In the genomic region with DNA sequence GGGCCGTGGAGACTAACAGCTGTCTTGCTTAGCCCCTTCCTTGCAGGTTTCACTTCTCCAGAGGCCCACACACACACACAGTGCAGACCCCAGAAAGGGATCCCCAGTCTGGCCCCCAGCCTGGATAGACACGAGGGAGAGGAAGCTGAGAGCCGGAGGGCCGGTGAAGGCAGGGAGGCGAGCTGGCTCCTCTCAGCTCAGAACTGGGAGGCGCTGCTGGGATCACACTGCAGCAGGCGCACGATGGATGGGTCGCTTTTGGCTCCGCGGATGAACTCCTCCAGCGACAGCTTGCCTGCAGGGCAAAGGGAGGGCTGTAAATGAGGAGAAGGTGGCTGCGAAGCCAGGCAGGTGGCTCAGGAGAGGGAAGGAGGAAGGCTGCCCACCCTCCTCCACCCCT, we compare ENCODE assay signal across 13 mouse cellular contexts. TPM values are rescaled to one million over a fixed set of nuclear protein-coding genes. Genes with fewer than 3 reads are reported as not detected.
DNase-seq lines count a peak whose midpoint lies in the region; ATAC-seq and TF ChIP-seq lines count a peak whose summit lies in the region.
"Had no signal": no experiment of that assay in that cellular context is flagged by ENCODE, and none has a peak within 500 bp of the region (broad histone marks: within the 10 kb centered on the region; RNA-seq: fewer than 3 reads in every experiment).

No protein-coding gene starts in this region.

- no peak for ATAC-seq in hindbrain, embryonic 11.5 days (ENCODE audit: low FRiP score)
- ATAC-seq in lung, embryonic 16.5 days (ENCODE audit: low read depth): peak; percentile 8; the same call in 1 of the 2 replicates
- ATAC-seq in hindbrain, embryonic 13.5 days (ENCODE audit: low FRiP score): no peak
- ATAC-seq in neural tube, embryonic 13.5 days (ENCODE audit: low read depth): 0 out of 2 replicates have a peak, but pooled peaks have one; percentile 17
- ATAC-seq: Patski had no signal

- no peaks in the 10 kb centered on the region for H3K36me3 ChIP-seq in hindbrain, embryonic 10.5 days
- H3K36me3 ChIP-seq in hindbrain, embryonic 11.5 days (ENCODE audit: control insufficient read depth, insufficient read depth, low read length): no peaks in the 10 kb centered on the region
- H3K36me3 ChIP-seq in lung, embryonic 16.5 days (ENCODE audit: control insufficient read depth, insufficient read depth, low read length): no peaks in the 10 kb centered on the region
- no peaks in the 10 kb centered on the region for H3K36me3 ChIP-seq in hindbrain, embryonic 13.5 days
- no peaks in the 10 kb centered on the region for H3K36me3 ChIP-seq in neural tube, embryonic 13.5 days
- H3K36me3 ChIP-seq: limb, embryonic 12.5 days; midbrain, embryonic 12.5 days had no signal

- 74% methylated on average over 13 of the region's 13 CpGs for WGBS in hindbrain, embryonic 10.5 days
- WGBS in hindbrain, embryonic 11.5 days: 64% methylated on average over 13 of the region's 13 CpGs
- 29% methylated on average over 13 of the region's 13 CpGs for WGBS in lung, embryonic 16.5 days
- 42% methylated on average over 13 of the region's 13 CpGs for WGBS in lung, adult 2 months
- 46% methylated on average over 13 of the region's 13 CpGs for WGBS in hindbrain, embryonic 13.5 days
- WGBS in neural tube, embryonic 13.5 days: 47% methylated on average over 13 of the region's 13 CpGs

- H3K27ac ChIP-seq in hindbrain, embryonic 10.5 days: peak overlapping the region; percentile 8; the same call in 1 of the 2 replicates
- no peak overlapping the region for H3K27ac ChIP-seq in hindbrain, embryonic 11.5 days (ENCODE audit: low read depth, low read length)
- H3K27ac ChIP-seq in lung, embryonic 16.5 days (ENCODE audit: low read length): no peak overlapping the region
- no peak overlapping the region for H3K27ac ChIP-seq in hindbrain, embryonic 13.5 days
- 0 out of 2 replicates have a peak overlapping the region, but pooled peaks have one; percentile 42 for H3K27ac ChIP-seq in neural tube, embryonic 13.5 days (replicated peaks)
- H3K27ac ChIP-seq: limb, embryonic 12.5 days; midbrain, embryonic 12.5 days had no signal

- H3K4me3 ChIP-seq in hindbrain, embryonic 10.5 days: no peak overlapping the region
- no peak overlapping the region for H3K4me3 ChIP-seq in hindbrain, embryonic 11.5 days (ENCODE audit: low read depth, low read length)
- H3K4me3 ChIP-seq in lung, embryonic 16.5 days (ENCODE audit: low read length): no peak overlapping the region
- no peak overlapping the region for H3K4me3 ChIP-seq in lung, adult 2 months (replicated peaks; ENCODE audit: extremely low read depth, low read depth, low read length)
- no peak overlapping the region for H3K4me3 ChIP-seq in hindbrain, embryonic 13.5 days
- no peak overlapping the region for H3K4me3 ChIP-seq in neural tube, embryonic 13.5 days
- H3K4me3 ChIP-seq: limb, embryonic 12.5 days; midbrain, embryonic 12.5 days had no signal

- DNase-seq in hindbrain, embryonic 10.5 days (ENCODE audit: low spot score): no peak
- no peak for DNase-seq in hindbrain, embryonic 11.5 days (ENCODE audit: low spot score)
- no peak for DNase-seq in lung, adult 2 months
- no peak for DNase-seq in spleen, adult 18-20 months
- DNase-seq: heart, adult 18-20 months; kidney, adult 9 months; lung, adult 18-20 months had no signal

- TF ChIP-seq CTCF in lung, adult 2 months (IDR thresholded peaks at IDR 0.05; ENCODE audit: insufficient read depth, low read length): no peak

- no peak overlapping the region for H3K4me2 ChIP-seq in hindbrain, embryonic 11.5 days (replicated peaks; ENCODE audit: low read depth, low read length)
- H3K4me2 ChIP-seq in lung, embryonic 16.5 days (ENCODE audit: low read depth, low read length): peak overlapping the region; percentile 32
- peak overlapping the region; percentile 15; the same call in 1 of the 2 replicates for H3K4me2 ChIP-seq in hindbrain, embryonic 13.5 days
- H3K4me2 ChIP-seq in neural tube, embryonic 13.5 days: 0 out of 2 replicates have a peak overlapping the region, but pooled peaks have one; percentile 7
- H3K4me2 ChIP-seq: limb, embryonic 12.5 days; midbrain, embryonic 12.5 days had no signal

- H3K9me3 ChIP-seq in hindbrain, embryonic 10.5 days: no peaks in the 10 kb centered on the region
- no peaks in the 10 kb centered on the region for H3K9me3 ChIP-seq in hindbrain, embryonic 11.5 days (ENCODE audit: control insufficient read depth, low read length)
- no peaks in the 10 kb centered on the region; the same call in none of the 2 replicates for H3K9me3 ChIP-seq in lung, embryonic 16.5 days (ENCODE audit: control insufficient read depth, low read length)
- no peaks in the 10 kb centered on the region for H3K9me3 ChIP-seq in hindbrain, embryonic 13.5 days
- H3K9me3 ChIP-seq in neural tube, embryonic 13.5 days: no peaks in the 10 kb centered on the region
- H3K9me3 ChIP-seq: midbrain, embryonic 12.5 days had no signal

- H3K9ac ChIP-seq in hindbrain, embryonic 11.5 days (ENCODE audit: low read depth, low read length): no peak overlapping the region
- H3K9ac ChIP-seq in lung, embryonic 16.5 days (ENCODE audit: low read length): no peak overlapping the region
- peak overlapping the region; percentile 43; the same call in 1 of the 2 replicates for H3K9ac ChIP-seq in hindbrain, embryonic 13.5 days
- 0 out of 2 replicates have a peak overlapping the region, but pooled peaks have one; percentile 22 for H3K9ac ChIP-seq in neural tube, embryonic 13.5 days
- H3K9ac ChIP-seq: limb, embryonic 12.5 days; midbrain, embryonic 12.5 days had no signal

- peaks cover 45% of the 10 kb centered on the region for H3K4me1 ChIP-seq in hindbrain, embryonic 10.5 days (replicated peaks)
- H3K4me1 ChIP-seq in hindbrain, embryonic 11.5 days (replicated peaks; ENCODE audit: control insufficient read depth, insufficient read depth, low read length): peaks cover 3% of the 10 kb centered on the region; the same call in 1 of the 2 replicates
- peaks cover 11% of the 10 kb centered on the region for H3K4me1 ChIP-seq in lung, embryonic 16.5 days (replicated peaks; ENCODE audit: control insufficient read depth, insufficient read depth, low read length)
- no peaks in the 10 kb centered on the region for H3K4me1 ChIP-seq in lung, adult 2 months (ENCODE audit: control insufficient read depth, insufficient read depth, low read length)
- H3K4me1 ChIP-seq in hindbrain, embryonic 13.5 days (replicated peaks): peaks cover 36% of the 10 kb centered on the region
- H3K4me1 ChIP-seq in neural tube, embryonic 13.5 days (replicated peaks): peaks cover 40% of the 10 kb centered on the region

- no peak for TF ChIP-seq POLR2A in lung, adult 2 months (IDR thresholded peaks at IDR 0.05; ENCODE audit: borderline replicate concordance, extremely low read depth, low read depth, low read length)

- H3K27me3 ChIP-seq in hindbrain, embryonic 10.5 days (ENCODE audit: insufficient read depth, poor library complexity, severe bottlenecking): peaks cover 42% of the 10 kb centered on the region
- H3K27me3 ChIP-seq in hindbrain, embryonic 11.5 days (ENCODE audit: control insufficient read depth, insufficient read depth, low read length): no peaks in the 10 kb centered on the region; the same call in 1 of the 2 replicates
- H3K27me3 ChIP-seq in lung, embryonic 16.5 days (ENCODE audit: control insufficient read depth, insufficient read depth, low read depth, low read length): no peaks in the 10 kb centered on the region; the same call in 1 of the 2 replicates
- peaks cover 28% of the 10 kb centered on the region for H3K27me3 ChIP-seq in hindbrain, embryonic 13.5 days
- H3K27me3 ChIP-seq in neural tube, embryonic 13.5 days: peaks cover 15% of the 10 kb centered on the region
- H3K27me3 ChIP-seq: Patski had no signal

RNA-seq across cellular contexts. Expression of gene Tmem54, which starts 6.9 kb away (rescaled TPM):
- polyA plus RNA-seq in hindbrain, embryonic 10.5 days (2016; fragmentation: Nextera tagmentation; extraction: Ambion mirVana): 2.5 and 5.1 TPM in 2 replicates
- polyA plus RNA-seq in hindbrain, embryonic 11.5 days (2014; fragmentation: Nextera tagmentation; extraction: Ambion mirVana): 0.96 and 1.4 TPM in 2 replicates
- 16.3 and 17.7 TPM in 2 replicates for polyA plus RNA-seq in lung, embryonic 16.5 days (2015; fragmentation: Nextera tagmentation; extraction: Ambion mirVana)
- 5.8 and 39.0 TPM in 2 replicates for polyA plus RNA-seq in lung, adult 2 months (2012; rRNA removed)
- polyA plus RNA-seq in hindbrain, embryonic 13.5 days (2015; fragmentation: Nextera tagmentation; extraction: Ambion mirVana): not detected in 2 replicates
- 0.39 TPM in 1 of 2 replicates, not detected in the other for polyA plus RNA-seq in neural tube, embryonic 13.5 days (2015; fragmentation: Nextera tagmentation; extraction: Ambion mirVana)
- polyA plus RNA-seq: Patski had no signal

RNA-seq across cellular contexts. Expression of gene Hpca, which starts 9.6 kb away (rescaled TPM):
- polyA plus RNA-seq in hindbrain, embryonic 10.5 days (2016; fragmentation: Nextera tagmentation; extraction: Ambion mirVana): 2.6 and 4.7 TPM in 2 replicates
- polyA plus RNA-seq in hindbrain, embryonic 11.5 days (2014; fragmentation: Nextera tagmentation; extraction: Ambion mirVana): 2.3 and 2.6 TPM in 2 replicates
- polyA plus RNA-seq in lung, embryonic 16.5 days (2015; fragmentation: Nextera tagmentation; extraction: Ambion mirVana): 2.6 and 2.8 TPM in 2 replicates
- 0.23 TPM in 1 of 2 replicates, not detected in the other for polyA plus RNA-seq in lung, adult 2 months (2012; rRNA removed)
- polyA plus RNA-seq in hindbrain, embryonic 13.5 days (2015; fragmentation: Nextera tagmentation; extraction: Ambion mirVana): 36.3 and 39.7 TPM in 2 replicates
- polyA plus RNA-seq in neural tube, embryonic 13.5 days (2015; fragmentation: Nextera tagmentation; extraction: Ambion mirVana): 50.3 and 55.8 TPM in 2 replicates
- polyA plus RNA-seq: Patski had no signal

RNA-seq across cellular contexts. Expression of gene Fndc5, which starts 24.6 kb away (rescaled TPM):
- 0.72 and 1.8 TPM in 2 replicates for polyA plus RNA-seq in hindbrain, embryonic 10.5 days (2016; fragmentation: Nextera tagmentation; extraction: Ambion mirVana)
- 2.5 and 3.2 TPM in 2 replicates for polyA plus RNA-seq in hindbrain, embryonic 11.5 days (2014; fragmentation: Nextera tagmentation; extraction: Ambion mirVana)
- polyA plus RNA-seq in lung, embryonic 16.5 days (2015; fragmentation: Nextera tagmentation; extraction: Ambion mirVana): 2.2 and 2.9 TPM in 2 replicates
- 4.5 and 5.5 TPM in 2 replicates for polyA plus RNA-seq in lung, adult 2 months (2012; rRNA removed)
- polyA plus RNA-seq in hindbrain, embryonic 13.5 days (2015; fragmentation: Nextera tagmentation; extraction: Ambion mirVana): 5.4 and 6.5 TPM in 2 replicates
- 24.4 and 24.5 TPM in 2 replicates for polyA plus RNA-seq in neural tube, embryonic 13.5 days (2015; fragmentation: Nextera tagmentation; extraction: Ambion mirVana)
- polyA plus RNA-seq: Patski had no signal

RNA-seq across cellular contexts. Expression of gene Rnf19b, which starts 54.2 kb away (rescaled TPM):
- polyA plus RNA-seq in hindbrain, embryonic 10.5 days (2016; fragmentation: Nextera tagmentation; extraction: Ambion mirVana): 9.2 and 9.9 TPM in 2 replicates
- polyA plus RNA-seq in hindbrain, embryonic 11.5 days (2014; fragmentation: Nextera tagmentation; extraction: Ambion mirVana): 10.7 and 11.1 TPM in 2 replicates
- polyA plus RNA-seq in lung, embryonic 16.5 days (2015; fragmentation: Nextera tagmentation; extraction: Ambion mirVana): 7.1 TPM in 2 replicates
- 51.1 and 70.7 TPM in 2 replicates for polyA plus RNA-seq in lung, adult 2 months (2012; rRNA removed)
- 25.1 and 25.3 TPM in 2 replicates for polyA plus RNA-seq in hindbrain, embryonic 13.5 days (2015; fragmentation: Nextera tagmentation; extraction: Ambion mirVana)
- polyA plus RNA-seq in neural tube, embryonic 13.5 days (2015; fragmentation: Nextera tagmentation; extraction: Ambion mirVana): 22.4 and 25.7 TPM in 2 replicates

Comparison
In these comparisons a context has a peak if more than half of its experiments do, and no peak if none do; other contexts are left out.
1. H3K27ac ChIP-seq: peak in hindbrain, embryonic 10.5 days (single experiment) and neural tube, embryonic 13.5 days (single experiment); none in hindbrain, embryonic 11.5 days (single experiment), lung, embryonic 16.5 days (single experiment) and hindbrain, embryonic 13.5 days (single experiment).
2. H3K9ac ChIP-seq: peak in hindbrain, embryonic 13.5 days (single experiment) and neural tube, embryonic 13.5 days (single experiment); none in hindbrain, embryonic 11.5 days (single experiment) and lung, embryonic 16.5 days (single experiment).
3. ATAC-seq: peak in lung, embryonic 16.5 days (single experiment) and neural tube, embryonic 13.5 days (single experiment); none in hindbrain, embryonic 11.5 days (single experiment) and hindbrain, embryonic 13.5 days (single experiment).